Mouse (Mus musculus) CH12.LX (cell line): ENCODE data around the gene Slamf1. TPM values are rescaled to one million over a fixed set of nuclear protein-coding genes. Genes with fewer than 3 reads are reported as not detected.

ENCODE experiments used
- DNase-seq: peaks from one replicate; pipeline ENCODE4 v3.0.0-alpha.2; 2013; ENCODE audit errors: extremely low read depth
- H3K27ac ChIP-seq: 2 replicates; pipeline ENCODE4 v1.5.1; 2012; ENCODE audit warnings: low read depth, mild to moderate bottlenecking, control low read depth, moderate library complexity; ENCODE audit not compliant: insufficient read depth
- H3K27me3 ChIP-seq: replicated peaks from 2 replicates; pipeline ENCODE3; 2012; ENCODE audit warnings: inconsistent platforms
- H3K36me3 ChIP-seq, 2 experiments: replicated peaks in 1 of 2; 2 replicates each; pipeline versions ENCODE3 to v1.6.1; 2012; ENCODE audit warnings: inconsistent platforms in 1 of 2, low read length in 1 of 2, mild to moderate bottlenecking in 1 of 2, mixed read lengths in 1 of 2, moderate library complexity in 1 of 2; ENCODE audit not compliant: control insufficient read depth in 1 of 2, insufficient read depth in 1 of 2
- H3K4me1 ChIP-seq, 2 experiments: 2 replicates each; pipeline ENCODE4 v1.6.1; 2012; ENCODE audit warnings: inconsistent platforms in 1 of 2, moderate library complexity in 1 of 2; ENCODE audit not compliant: insufficient read depth in 2 of 2, control insufficient read depth in 1 of 2
- H3K4me2 ChIP-seq: 2 replicates; pipeline ENCODE4 v1.6.1; 2012; ENCODE audit warnings: low read depth, mild to moderate bottlenecking, control low read depth; ENCODE audit not compliant: poor library complexity, insufficient read depth, severe bottlenecking
- H3K4me3 ChIP-seq, 3 experiments: fragments of 150-350 bp in 1 of 3; sonication (generic) in 1 of 3; replicated peaks in 1 of 3; 2 replicates each; pipeline versions ENCODE3 to v1.5.1; 2011 to 2012; ENCODE audit warnings: low read depth in 2 of 3, low read length in 2 of 3, mild to moderate bottlenecking in 2 of 3, moderate library complexity in 2 of 3, control low read depth in 1 of 3, improper control_type of control experiment in 1 of 3, inconsistent platforms in 1 of 3, mixed read lengths in 1 of 3; ENCODE audit not compliant: poor library complexity in 1 of 3
- H3K79me2 ChIP-seq: replicated peaks from 2 replicates; pipeline ENCODE4 v1.6.1; 2012; ENCODE audit warnings: mild to moderate bottlenecking, moderate library complexity; ENCODE audit not compliant: control insufficient read depth, poor library complexity, insufficient read depth, severe bottlenecking; ENCODE audit errors: extremely low read depth
- H3K9ac ChIP-seq: 2 replicates; pipeline ENCODE4 v1.6.1; 2012; ENCODE audit warnings: low read depth, mild to moderate bottlenecking, control low read depth, moderate library complexity; ENCODE audit not compliant: insufficient read depth
- H3K9me3 ChIP-seq: replicated peaks from 2 replicates; pipeline ENCODE3; 2012; ENCODE audit warnings: low read length, inconsistent platforms, mixed read lengths
- BHLHE40 ChIP-seq: IDR thresholded peaks from 2 replicates; pipeline ENCODE4 v1.6.1; 2011; ENCODE audit warnings: mild to moderate bottlenecking, low read depth, low read length, improper control_type of control experiment
- CHD1 ChIP-seq: IDR thresholded peaks from 2 replicates; pipeline ENCODE4 v1.6.1; 2012; ENCODE audit warnings: low read depth, low read length, improper control_type of control experiment, inconsistent platforms
- CHD2 ChIP-seq: IDR thresholded peaks from 2 replicates; pipeline ENCODE4 v1.6.1; 2011; ENCODE audit warnings: low read length, improper control_type of control experiment
- CTCF ChIP-seq, 2 experiments: IDR thresholded peaks in 1 of 2; conservative IDR thresholded peaks in 1 of 2; 2 replicates each; pipeline ENCODE4 v1.5.1; 2011 to 2012; ENCODE audit warnings: low read depth in 2 of 2, low read length in 2 of 2, improper control_type of control experiment in 1 of 2, inconsistent platforms in 1 of 2, mild to moderate bottlenecking in 1 of 2, moderate library complexity in 1 of 2
- E2F4 ChIP-seq: IDR thresholded peaks from 2 replicates; pipeline ENCODE4 v1.6.1; 2011; ENCODE audit warnings: low read depth, low read length, improper control_type of control experiment; ENCODE audit not compliant: insufficient replicate concordance
- ELF1 ChIP-seq: IDR thresholded peaks from 2 replicates; pipeline ENCODE4 v1.6.1; 2014; ENCODE audit warnings: low read depth, mild to moderate bottlenecking, inconsistent platforms, low read length, improper control_type of control experiment
- EP300 ChIP-seq: IDR thresholded peaks from 2 replicates; pipeline ENCODE4 v1.6.1; 2011; ENCODE audit warnings: low read length, improper control_type of control experiment
- ETS1 ChIP-seq: conservative IDR thresholded peaks from 2 replicates; pipeline ENCODE4 v1.6.1; 2012; ENCODE audit warnings: low read depth, mild to moderate bottlenecking, inconsistent platforms, low read length, improper control_type of control experiment, moderate library complexity
- GABPA ChIP-seq: IDR thresholded peaks from 2 replicates; pipeline ENCODE4 v1.6.1; 2012; ENCODE audit warnings: low read depth, low read length, improper control_type of control experiment, inconsistent platforms; ENCODE audit not compliant: insufficient replicate concordance
- HCFC1 ChIP-seq: IDR thresholded peaks from 2 replicates; pipeline ENCODE4 v1.6.1; 2012; ENCODE audit warnings: low read depth, mild to moderate bottlenecking, inconsistent platforms, low read length, improper control_type of control experiment
- IRF4 ChIP-seq: IDR thresholded peaks from 2 replicates; pipeline ENCODE4 v1.6.1; 2014; ENCODE audit warnings: low read depth, mild to moderate bottlenecking, inconsistent platforms, low read length, improper control_type of control experiment
- JUN ChIP-seq: IDR thresholded peaks from 2 replicates; pipeline ENCODE4 v1.6.1; 2011; ENCODE audit warnings: low read depth, mild to moderate bottlenecking, low read length, improper control_type of control experiment, moderate library complexity; ENCODE audit not compliant: insufficient read depth
- JUND ChIP-seq: conservative IDR thresholded peaks from 2 replicates; pipeline ENCODE4 v1.6.1; 2011; ENCODE audit warnings: low read depth, low read length, improper control_type of control experiment
- KAT2A ChIP-seq: IDR thresholded peaks from 2 replicates; pipeline ENCODE4 v1.6.1; 2012; ENCODE audit warnings: low read length, improper control_type of control experiment, inconsistent platforms; ENCODE audit not compliant: insufficient replicate concordance
- MAFK ChIP-seq: IDR thresholded peaks from 2 replicates; pipeline ENCODE4 v1.6.1; 2011; ENCODE audit warnings: low read length, improper control_type of control experiment; ENCODE audit not compliant: insufficient replicate concordance
- MAX ChIP-seq: IDR thresholded peaks from 2 replicates; pipeline ENCODE4 v1.6.1; 2011; ENCODE audit warnings: low read length, improper control_type of control experiment
- MAZ ChIP-seq: IDR thresholded peaks from 2 replicates; pipeline ENCODE4 v1.6.1; 2012; ENCODE audit warnings: low read depth, mild to moderate bottlenecking, inconsistent platforms, low read length, improper control_type of control experiment, moderate library complexity
- MEF2A ChIP-seq: IDR thresholded peaks from 2 replicates; pipeline ENCODE4 v1.6.1; 2014; ENCODE audit warnings: low read depth, mild to moderate bottlenecking, inconsistent platforms, low read length, improper control_type of control experiment, borderline replicate concordance
- MXI1 ChIP-seq: IDR thresholded peaks from 2 replicates; pipeline ENCODE4 v1.6.1; 2011; ENCODE audit warnings: mild to moderate bottlenecking, low read depth, low read length, improper control_type of control experiment
- MYC ChIP-seq: IDR thresholded peaks from 2 replicates; pipeline ENCODE4 v1.6.1; 2011; ENCODE audit warnings: low read depth, mild to moderate bottlenecking, improper control_type of control experiment, low read length
- NELFE ChIP-seq: IDR thresholded peaks from 2 replicates; pipeline ENCODE4 v1.6.1; 2011; ENCODE audit warnings: low read depth, low read length, improper control_type of control experiment
- NRF1 ChIP-seq: IDR thresholded peaks from 2 replicates; pipeline ENCODE4 v1.6.1; 2014; ENCODE audit warnings: low read depth, mild to moderate bottlenecking, inconsistent platforms, low read length, improper control_type of control experiment, moderate library complexity
- PAX5 ChIP-seq: IDR thresholded peaks from 2 replicates; pipeline ENCODE4 v1.6.1; 2012; ENCODE audit warnings: low read length, inconsistent platforms, mixed read lengths
- POLR2A ChIP-seq: IDR thresholded peaks from 2 replicates; pipeline ENCODE4 v1.6.1; 2011; ENCODE audit warnings: low read depth, mild to moderate bottlenecking, improper control_type of control experiment, low read length
- POLR2AphosphoS2 ChIP-seq: IDR thresholded peaks from 2 replicates; pipeline ENCODE4 v1.6.1; 2011; ENCODE audit warnings: low read depth, low read length, improper control_type of control experiment
- RAD21 ChIP-seq: IDR thresholded peaks from 2 replicates; pipeline ENCODE4 v1.6.1; 2011; ENCODE audit warnings: low read depth, mild to moderate bottlenecking, low read length, improper control_type of control experiment, moderate library complexity
- RCOR1 ChIP-seq: conservative IDR thresholded peaks from 2 replicates; pipeline ENCODE4 v1.6.1; 2012; ENCODE audit warnings: low read depth, mild to moderate bottlenecking, inconsistent platforms, low read length, improper control_type of control experiment
- SIN3A ChIP-seq: IDR thresholded peaks from 2 replicates; pipeline ENCODE4 v1.6.1; 2012; ENCODE audit warnings: low read length, improper control_type of control experiment, inconsistent platforms
- SMC3 ChIP-seq: IDR thresholded peaks from 2 replicates; pipeline ENCODE4 v1.6.1; 2011; ENCODE audit warnings: low read depth, low read length, improper control_type of control experiment
- TBP ChIP-seq: conservative IDR thresholded peaks from 2 replicates; pipeline ENCODE4 v1.6.1; 2011; ENCODE audit warnings: low read depth, low read length, improper control_type of control experiment
- TCF12 ChIP-seq: IDR thresholded peaks from 2 replicates; pipeline ENCODE4 v1.6.1; 2014; ENCODE audit warnings: low read depth, mild to moderate bottlenecking, inconsistent platforms, low read length, improper control_type of control experiment
- UBTF ChIP-seq: IDR thresholded peaks from 2 replicates; pipeline ENCODE4 v1.6.1; 2012; ENCODE audit warnings: low read depth, mild to moderate bottlenecking, inconsistent platforms, low read length, improper control_type of control experiment, moderate library complexity
- USF1 ChIP-seq: IDR thresholded peaks from 2 replicates; pipeline ENCODE4 v1.6.1; 2014; ENCODE audit warnings: low read depth, mild to moderate bottlenecking, inconsistent platforms, low read length, improper control_type of control experiment
- USF2 ChIP-seq: conservative IDR thresholded peaks from 2 replicates; pipeline ENCODE4 v1.6.1; 2011; ENCODE audit warnings: low read depth, low read length, improper control_type of control experiment
- ZC3H11A ChIP-seq: IDR thresholded peaks from 2 replicates; pipeline ENCODE4 v1.6.1; 2012; ENCODE audit warnings: low read depth, mild to moderate bottlenecking, inconsistent platforms, low read length, improper control_type of control experiment
- ZKSCAN1 ChIP-seq: IDR thresholded peaks from 2 replicates; pipeline ENCODE4 v1.6.1; 2012; ENCODE audit warnings: low read depth, inconsistent platforms, low read length, improper control_type of control experiment, borderline replicate concordance
- ZMIZ1 ChIP-seq: IDR thresholded peaks from 2 replicates; pipeline ENCODE4 v1.6.1; 2012; ENCODE audit warnings: low read depth, mild to moderate bottlenecking, inconsistent platforms, low read length, improper control_type of control experiment
- ZNF384 ChIP-seq: IDR thresholded peaks from 2 replicates; pipeline ENCODE4 v1.6.1; 2012; ENCODE audit warnings: low read depth, low read length, improper control_type of control experiment, inconsistent platforms
- dilution Hi-C: fragments of 300-500 bp; cut with MboI; formaldehyde crosslinking; loops from 2 replicates; pipeline ENCODE4 v1.14.3; 2020; ENCODE audit warnings: low sequenced_read_pairs; ENCODE audit not compliant: extremely low pct_unique_long_range_greater_than_20kb, extremely low pct_ligation_motif_present
- in situ Hi-C: fragments of 300-500 bp; cut with MboI; formaldehyde crosslinking; loops from 3 replicates; pipeline ENCODE4 v1.14.3; 2019; ENCODE audit warnings: low sequenced_read_pairs, low pct_ligation_motif_present, low pct_unique_long_range_greater_than_20kb, mixed read lengths
- polyA plus RNA-seq: library from polyadenylated mRNA; unstranded; fragments of >175 nt; gene quantifications from 2 replicates; pipeline ENCODE4 v1.2.1, GENCODE M21; 2012; ENCODE audit warnings: low read depth; ENCODE audit not compliant: insufficient read length
- total RNA-seq, 2 experiments: library from RNA; depleted of rRNA; stranded (reverse); fragments of 300-350 nt in 1 of 2; fragments of >200 nt in 1 of 2; gene quantifications; 2 replicates each; pipeline ENCODE4 v1.2.3; 2012 to 2014

Gene Slamf1
- total and polyA plus RNA-seq, 3 experiments = 0.38 to 0.81 (median 0.80) TPM

GRCm38 (mm10) chr1:171826164-171826563 is 59.2 kb downstream of the Slamf1 start:
- Histone ChIP-seq H3K27ac (no peak overlapping the region), H3K27me3 (no peaks in the 10 kb centered on the region), H3K36me3 (no peaks in the 10 kb centered on the region), H3K4me3 (no peak overlapping the region), H3K79me2 (no peaks in the 10 kb centered on the region), H3K4me1 (peaks cover 2 to 27% of the 10 kb centered on the region in 2 experiments; a peak in 3 of 4 replicates), H3K9ac (peak overlapping the region; percentile 39; the same call in 1 of the 2 replicates), H3K9me3 (peaks cover 7% of the 10 kb centered on the region), H3K4me2 (peak overlapping the region; percentile 71)
- in situ Hi-C loops = loop anchor here (5.0 kb wide), 1 partner anchor 176 kb away; no protein-coding TSS in a partner anchor
- dilution Hi-C loops = no loop called here
- DNase-seq = peak; percentile 61
- TF ChIP-seq UBTF = no peak
- no peak for TF ChIP-seq USF2
- TF ChIP-seq USF1 = no peak
- no peak for TF ChIP-seq CHD1
- TF ChIP-seq JUND = no peak
- TF ChIP-seq ELF1 = peak; percentile 45; the same call in 1 of the 2 replicates
- TF ChIP-seq JUN = no peak
- no peak for TF ChIP-seq ZMIZ1
- TF ChIP-seq NELFE = no peak
- no peak for TF ChIP-seq RCOR1
- TF ChIP-seq ZNF384 = 0 out of 2 replicates have a peak, but pooled peaks have one; percentile 27
- peak; percentile 44 for TF ChIP-seq ZC3H11A
- no peak for TF ChIP-seq TCF12
- TF ChIP-seq IRF4 = 0 out of 2 replicates have a peak, but pooled peaks have one; percentile 48
- TF ChIP-seq SMC3 = peak; percentile 82
- peak; percentile 88 for TF ChIP-seq RAD21
- no peak for TF ChIP-seq POLR2AphosphoS2
- TF ChIP-seq KAT2A = no peak
- no peak for TF ChIP-seq NRF1
- no peak for TF ChIP-seq CHD2
- TF ChIP-seq PAX5 = no peak
- no peak for TF ChIP-seq EP300
- TF ChIP-seq HCFC1 = no peak
- TF ChIP-seq POLR2A = no peak
- TF ChIP-seq TBP = no peak
- TF ChIP-seq E2F4 = no peak
- no peak for TF ChIP-seq MAX
- no peak for TF ChIP-seq MAFK
- TF ChIP-seq MXI1 = no peak
- TF ChIP-seq GABPA = no peak
- no peak for TF ChIP-seq MEF2A
- no peak for TF ChIP-seq MYC
- TF ChIP-seq ETS1 = no peak
- TF ChIP-seq ZKSCAN1 = no peak
- no peak for TF ChIP-seq SIN3A
- peak; percentile 80 to 87 for TF ChIP-seq CTCF (conservative IDR thresholded peaks at IDR 0.05 in 1 of 2, IDR thresholded peaks at IDR 0.05 in 1 of 2; ENCODE audit: low read depth in 2 of 2, low read length in 2 of 2)
- TF ChIP-seq MAZ = no peak
- TF ChIP-seq BHLHE40 = no peak
